Mouse (Mus musculus) limb, embryonic 12.5 days (tissue): Measurements from ENCODE around the gene Olfr1085. TPM values are rescaled to one million over a fixed set of nuclear protein-coding genes. Genes with fewer than 3 reads are reported as not detected.
"Not testable (repeated sequence)": the region's sequence is repeated elsewhere in the genome, so short reads cannot be mapped to it uniquely, and the experiment has no call there.

Experiments
- ATAC-seq: fragments of 200-750 bp; cut with Nextera tagmentation; 2 replicates; pipeline ENCODE4 v1.8.0; 2017; ENCODE audit warnings: low read depth, moderate TSS enrichment; ENCODE audit not compliant: insufficient number of reproducible peaks, insufficient read depth, low FRiP score, low TSS enrichment
- H3K27ac ChIP-seq: fragments of 300-500 bp; sonication (generic); 2 replicates; pipeline ENCODE4 v1.5.1; 2016; ENCODE audit warnings: mild to moderate bottlenecking, moderate library complexity
- H3K27me3 ChIP-seq: fragments of 300-500 bp; sonication (generic); 2 replicates; pipeline ENCODE4 v1.6.1; 2016; ENCODE audit warnings: mild to moderate bottlenecking, moderate library complexity
- H3K36me3 ChIP-seq: fragments of 300-500 bp; sonication (generic); 2 replicates; pipeline ENCODE4 v1.6.1; 2016; ENCODE audit warnings: mild to moderate bottlenecking, moderate library complexity
- H3K4me1 ChIP-seq: fragments of 300-500 bp; sonication (generic); replicated peaks from 2 replicates; pipeline ENCODE4 v1.6.1; 2016
- H3K4me2 ChIP-seq: fragments of 300-500 bp; sonication (generic); 2 replicates; pipeline ENCODE4 v1.6.1; 2016; ENCODE audit warnings: mild to moderate bottlenecking, moderate library complexity
- H3K4me3 ChIP-seq: fragments of 300-500 bp; sonication (generic); replicated peaks from 2 replicates; pipeline ENCODE4 v1.5.1; 2016; ENCODE audit warnings: mild to moderate bottlenecking
- H3K9ac ChIP-seq: fragments of 300-500 bp; sonication (generic); replicated peaks from 2 replicates; pipeline ENCODE4 v1.6.1; 2016; ENCODE audit warnings: mild to moderate bottlenecking, moderate library complexity
- H3K9me3 ChIP-seq: fragments of 300-500 bp; sonication (generic); 2 replicates; pipeline ENCODE4 v1.6.1; 2016; ENCODE audit warnings: mild to moderate bottlenecking, moderate library complexity
- WGBS: fragments of 180-500 bp; shearing (Covaris S2); methylation state at CpG from one replicate; pipeline ENCODE4 v1.1.7; 2016; 5-methylcytosine and 5-hydroxymethylcytosine counted together
- polyA plus RNA-seq: library from polyadenylated mRNA; unstranded; fragments of >200 nt; fragmentation: Nextera tagmentation; extraction: Ambion mirVana; gene quantifications from 2 replicates; pipeline ENCODE4 v1.2.1, GENCODE M21; 2016

Gene Olfr1085
- polyA plus RNA-seq, result not detected in 2 replicates

DNA sequence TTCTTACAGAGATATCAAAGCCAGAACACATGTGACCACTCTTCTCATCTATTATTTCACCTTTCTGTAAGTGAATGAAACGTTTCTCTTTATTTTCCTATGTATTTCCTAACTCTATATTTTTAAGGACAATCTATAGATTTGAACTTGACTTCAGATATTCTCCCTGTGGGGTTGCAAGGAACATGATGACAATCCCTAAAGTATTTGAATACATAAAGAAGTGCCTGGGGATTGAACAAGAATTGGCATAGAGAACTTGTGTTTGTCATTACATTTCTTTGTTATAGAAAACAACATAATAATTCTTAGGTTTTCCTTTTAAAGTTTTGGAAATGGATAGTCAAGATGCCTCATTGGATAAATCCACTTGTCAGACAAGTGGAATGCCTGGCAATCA, at the start of gene Olfr1085:
Gene Olfr1085 (minus strand): TSS at position 101 of the 400 bp plus-strand sequence.
- Histone ChIP-seq H3K27ac (no peak within 1 kb of the TSS), H3K9me3 (no peaks in the 10 kb centered on the region), H3K4me1 (no peaks in the 10 kb centered on the region), H3K27me3 (no peaks in the 10 kb centered on the region), H3K9ac (no peak within 1 kb of the TSS), H3K36me3 (no peaks in the 10 kb centered on the region), H3K4me2 (no peak within 1 kb of the TSS), H3K4me3 (no peak within 1 kb of the TSS)
- ATAC-seq, result no peak
- WGBS, result 21% methylated on average over 1 of the region's 1 CpGs

- no peaks in the 10 kb centered on the region for H3K4me1 ChIP-seq
- no peak within 1 kb of the TSS for H3K27ac ChIP-seq
- H3K4me2 ChIP-seq, result no peak within 1 kb of the TSS
- H3K27me3 ChIP-seq, result no peaks in the 10 kb centered on the region
- ATAC-seq, result no peak
- H3K36me3 ChIP-seq, result no peaks in the 10 kb centered on the region
- H3K4me3 ChIP-seq, result no peak within 1 kb of the TSS
- no peaks in the 10 kb centered on the region for H3K9me3 ChIP-seq
- no peak within 1 kb of the TSS for H3K9ac ChIP-seq
Measured at GRCm38 (mm10) chr2:86698295-86698694, 36.5 kb upstream of the Olfr1085 start, which contains the start of gene Olfr1087. Gene Olfr1087 (minus strand): TSS chr2:86698395.

DNA sequence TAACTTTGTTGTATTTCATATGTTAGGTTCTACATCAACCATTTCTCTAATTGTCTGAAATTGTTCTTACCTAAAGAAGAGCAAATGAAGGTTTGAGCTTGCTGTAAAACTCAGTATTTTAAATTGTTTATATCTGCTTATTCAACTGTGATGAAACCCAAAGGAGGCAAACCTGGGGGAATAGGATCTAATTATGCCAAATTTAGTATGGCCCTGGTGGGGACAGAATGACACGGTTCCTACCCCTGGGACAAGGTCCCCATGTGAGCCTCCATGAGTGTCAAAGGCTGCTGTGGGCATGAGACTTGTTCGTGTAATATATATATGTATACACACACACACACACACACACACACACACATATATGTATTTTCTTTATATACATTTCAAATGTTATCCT, 18.2 kb upstream of the Olfr1085 start, which contains the start of gene Olfr1086:
Gene Olfr1086 (minus strand): TSS at position 101 of the 400 bp plus-strand sequence.
- Histone ChIP-seq H3K9ac (no peak within 1 kb of the TSS), H3K9me3 (no peaks in the 10 kb centered on the region), H3K27me3 (no peaks in the 10 kb centered on the region), H3K4me3 (no peak within 1 kb of the TSS), H3K27ac (no peak within 1 kb of the TSS), H3K36me3 (no peaks in the 10 kb centered on the region), H3K4me1 (no peaks in the 10 kb centered on the region), H3K4me2 (no peak within 1 kb of the TSS)
- 85% methylated on average over 2 of the region's 2 CpGs for WGBS
- ATAC-seq, result no peak

GRCm38 (mm10) chr2:86639625-86640024, 22.2 kb downstream of the Olfr1085 start, which contains the start of gene Olfr1084:
Gene Olfr1084 (minus strand): TSS chr2:86639725.
- not testable (repeated sequence) for H3K9ac ChIP-seq, H3K27me3 ChIP-seq, H3K4me1 ChIP-seq, H3K27ac ChIP-seq, H3K9me3 ChIP-seq, H3K4me3 ChIP-seq, H3K36me3 ChIP-seq, H3K4me2 ChIP-seq, ATAC-seq
- WGBS, result 88% methylated on average over 1 of the region's 1 CpGs

Other genes with a start within 250 kb of the Olfr1085 start
- gene Olfr1061, start 248.0 kb downstream of the Olfr1085 start, polyA plus RNA-seq, result not detected in 2 replicates
- gene Olfr1062, start 235.3 kb downstream of the Olfr1085 start, polyA plus RNA-seq, result not detected in 2 replicates
- not detected in 2 replicates for gene Olfr1065, start 211.4 kb downstream of the Olfr1085 start, polyA plus RNA-seq
- not detected in 2 replicates for gene Olfr1066, start 205.8 kb downstream of the Olfr1085 start, polyA plus RNA-seq
- gene Olfr228, start 174.6 kb downstream of the Olfr1085 start, polyA plus RNA-seq, result not detected in 2 replicates
- gene Olfr1076, start 153.6 kb downstream of the Olfr1085 start, polyA plus RNA-seq, result not detected in 2 replicates
- not detected in 2 replicates for gene Olfr1079, start 119.5 kb downstream of the Olfr1085 start, polyA plus RNA-seq
- not detected in 2 replicates for gene Olfr1080, start 103.8 kb downstream of the Olfr1085 start, polyA plus RNA-seq
- gene Olfr1082, start 63.1 kb downstream of the Olfr1085 start, polyA plus RNA-seq, result not detected in 2 replicates
- gene Olfr1084, start 22.3 kb downstream of the Olfr1085 start, polyA plus RNA-seq, result not detected in 2 replicates
- not detected in 2 replicates for gene Olfr1086, start 18.1 kb upstream of the Olfr1085 start, polyA plus RNA-seq
- gene Olfr1087, start 36.4 kb upstream of the Olfr1085 start, polyA plus RNA-seq, result not detected in 2 replicates
- gene Olfr1089, start 71.7 kb upstream of the Olfr1085 start, polyA plus RNA-seq, result not detected in 2 replicates
- not detected in 2 replicates for gene Olfr1090, start 97.0 kb upstream of the Olfr1085 start, polyA plus RNA-seq
- not detected in 2 replicates for gene Olfr1093, start 120.5 kb upstream of the Olfr1085 start, polyA plus RNA-seq
- not detected in 2 replicates for gene Olfr141, start 148.0 kb upstream of the Olfr1085 start, polyA plus RNA-seq
- gene Olfr1094, start 162.6 kb upstream of the Olfr1085 start, polyA plus RNA-seq, result not detected in 2 replicates
- not detected in 2 replicates for gene Olfr1095, start 189.7 kb upstream of the Olfr1085 start, polyA plus RNA-seq
- gene Gm13723, start 212.8 kb upstream of the Olfr1085 start, polyA plus RNA-seq, result not detected in 2 replicates
- not detected in 2 replicates for gene Olfr1097, start 230.2 kb upstream of the Olfr1085 start, polyA plus RNA-seq